Mouse (Mus musculus): Measurements from ENCODE around the gene Chid1.

The Chid1 gene

DNA sequence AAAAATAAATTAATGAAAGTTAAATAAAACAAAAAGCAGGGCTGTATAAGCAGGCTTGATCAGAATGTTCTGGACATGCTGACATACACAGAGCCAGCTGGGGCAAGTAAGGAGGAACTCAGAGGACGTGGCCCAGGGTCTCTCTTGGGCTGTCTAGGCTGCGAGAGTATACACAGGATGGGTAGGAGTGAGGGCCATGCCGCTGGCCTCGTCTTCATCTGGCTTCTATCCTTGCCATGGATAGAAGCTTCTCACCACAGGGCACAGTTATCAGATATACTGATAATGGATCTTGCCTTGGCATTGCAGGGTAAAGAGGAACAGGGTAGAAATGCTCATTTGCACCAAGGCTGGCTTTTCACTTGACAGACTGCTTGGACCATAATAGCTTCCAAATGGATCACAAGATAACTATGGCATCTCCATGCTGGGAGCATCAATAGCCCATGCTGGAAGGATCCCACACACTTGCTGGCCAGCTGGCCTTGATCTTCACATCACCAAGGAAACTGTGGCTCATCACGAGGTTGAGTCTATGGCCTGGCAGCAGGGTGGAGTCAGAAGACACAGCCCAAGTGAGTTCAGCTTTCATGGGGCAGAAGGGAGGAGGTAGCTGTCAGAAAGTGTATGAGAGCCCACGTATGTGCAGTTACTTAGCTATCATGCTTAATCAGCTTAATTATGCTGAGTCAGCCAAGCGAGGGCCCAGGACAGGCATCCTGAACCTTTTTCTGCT is 37.7 kb downstream of the Chid1 start:
- no peak for DNase-seq

DNA sequence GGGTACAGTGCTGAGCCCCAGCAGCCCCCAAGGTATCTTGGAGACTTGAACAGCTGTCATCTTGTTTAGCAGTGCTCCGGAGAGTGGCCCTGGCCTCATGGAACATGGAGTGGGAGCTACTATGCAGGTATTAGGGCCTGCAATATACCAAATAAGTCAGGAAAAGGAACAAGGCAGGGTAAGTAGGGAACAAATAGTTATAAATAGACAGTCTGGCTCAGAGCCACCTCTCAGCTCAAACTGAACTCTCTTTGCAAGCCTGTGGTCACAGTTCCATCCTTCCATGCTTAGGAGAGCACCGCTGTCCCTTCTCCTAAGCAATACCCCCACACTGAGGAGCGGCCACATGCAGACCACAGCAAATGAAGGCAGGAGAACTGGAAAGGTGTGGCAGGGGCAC is 42.1 kb downstream of the Chid1 start:
- no peak for DNase-seq

DNA sequence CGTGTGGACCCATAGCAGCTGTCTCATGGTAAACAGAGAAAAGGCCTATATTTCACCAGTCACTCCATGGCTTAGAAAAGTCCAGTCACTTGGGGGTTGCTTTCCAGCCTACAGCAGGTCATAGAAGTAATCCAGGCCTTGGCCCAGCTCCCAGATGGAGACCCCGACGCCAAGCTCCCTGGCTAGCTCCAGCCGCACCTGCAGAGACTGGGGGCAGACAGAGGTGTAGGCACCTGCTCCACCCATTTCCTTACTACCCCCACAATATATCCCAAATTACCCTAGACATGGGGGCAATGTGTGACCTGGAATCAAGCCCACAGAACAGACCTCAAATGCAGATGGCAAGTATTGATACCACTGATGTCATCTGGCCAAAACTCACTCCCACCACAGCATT is 43.7 kb downstream of the Chid1 start:
- no peak for DNase-seq

DNA sequence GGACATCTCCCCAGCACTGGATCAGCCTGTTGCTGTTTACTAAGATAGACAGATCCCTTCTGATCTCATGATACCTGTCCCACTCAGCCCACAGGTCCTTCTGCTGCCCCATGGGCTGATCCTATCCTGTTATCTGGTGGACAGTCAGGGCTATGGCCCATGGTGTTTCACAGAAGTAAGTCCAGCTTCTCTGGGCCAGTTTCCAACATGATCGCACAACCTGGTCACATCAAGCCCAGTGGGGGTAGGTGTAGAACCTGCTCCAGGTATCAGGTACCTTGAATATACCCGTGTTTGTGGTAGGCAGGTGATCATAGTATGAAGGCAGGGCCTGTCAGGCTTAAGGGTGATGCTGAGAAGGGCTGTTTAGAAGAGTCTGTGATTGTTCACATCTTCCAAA is 44.3 kb downstream of the Chid1 start:
- no peak for DNase-seq

DNA sequence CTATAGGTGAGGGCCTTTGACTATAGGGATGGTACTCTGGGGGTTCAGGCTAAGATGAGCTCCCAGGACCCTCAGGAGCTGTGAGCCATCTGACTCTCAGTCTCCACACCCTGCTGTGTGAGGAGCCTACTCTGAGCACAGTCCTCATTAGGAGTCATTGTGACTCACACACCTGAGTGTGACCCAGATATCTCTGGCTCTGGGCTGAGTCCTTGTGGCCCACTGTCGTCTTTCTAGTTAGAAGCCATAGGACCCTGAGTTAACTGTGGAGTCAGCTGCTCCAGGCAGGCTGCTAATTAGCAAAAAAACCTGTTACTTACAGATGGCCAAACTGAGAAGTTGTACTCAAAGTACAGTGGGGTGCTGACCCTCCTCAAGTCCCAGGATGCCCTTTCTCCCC is 45.9 kb downstream of the Chid1 start:
- no peak for DNase-seq

DNA sequence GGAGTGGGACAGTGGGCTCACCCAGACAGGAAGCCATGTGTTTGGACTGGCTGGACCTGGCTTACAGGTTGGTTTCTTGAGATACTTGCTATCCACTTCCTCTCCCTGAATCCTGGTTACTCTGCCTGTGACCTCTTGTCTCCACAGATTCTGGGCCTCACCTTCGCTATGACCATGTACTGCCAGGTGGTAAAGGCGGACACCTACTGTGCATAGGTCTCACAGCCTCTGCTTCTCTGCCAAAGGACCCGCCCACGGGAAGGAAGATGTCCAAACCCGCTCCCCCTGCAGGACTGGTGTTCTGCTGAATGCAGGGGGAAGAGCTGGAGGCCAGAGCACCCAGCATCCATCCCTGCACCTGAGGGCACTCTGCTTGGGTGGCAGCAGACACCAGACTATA is 46.9 kb downstream of the Chid1 start:
- DNase-seq: no peak

DNA sequence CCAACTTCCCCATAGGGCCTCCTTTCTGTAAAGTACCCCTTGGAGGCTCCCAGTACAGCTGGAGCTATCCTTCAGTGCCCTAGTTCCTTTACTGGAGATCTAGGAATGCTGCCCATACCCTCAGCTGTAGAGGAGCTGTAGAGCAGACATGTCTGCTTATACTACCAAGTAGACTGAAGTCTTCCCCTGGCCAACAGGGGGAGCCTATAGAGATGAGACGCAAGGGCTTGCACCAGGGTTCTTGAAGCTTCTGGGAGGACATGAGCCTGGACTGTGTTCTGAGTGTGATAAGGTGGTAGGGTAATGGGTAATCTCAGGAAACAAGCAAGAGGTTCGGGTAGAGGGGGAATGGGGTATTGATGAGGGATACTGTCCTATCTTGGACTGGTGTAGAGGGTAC is 48.5 kb downstream of the Chid1 start:
- peak in 1 of 2 experiments; percentile 10 for DNase-seq

DNA sequence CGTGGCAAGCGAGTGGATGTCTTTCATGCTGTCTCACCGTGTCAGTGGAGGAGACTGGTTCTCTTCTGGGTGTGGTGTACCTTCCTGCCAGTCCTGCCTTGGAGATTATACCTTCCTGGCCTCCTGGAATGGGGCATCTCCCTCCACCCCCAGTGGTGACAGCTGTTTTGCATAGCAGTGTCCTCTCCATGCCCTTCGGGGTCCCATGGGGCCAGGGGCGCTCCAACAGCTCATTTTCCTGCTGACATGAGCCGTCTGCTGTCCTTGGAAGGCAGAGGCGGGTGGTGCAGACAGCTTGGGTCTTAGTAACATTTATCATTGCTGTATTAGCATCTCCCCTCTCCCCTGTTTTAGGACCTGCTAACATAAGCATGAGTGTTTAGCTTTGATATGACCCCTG is 52.5 kb downstream of the Chid1 start:
- DNase-seq: no peak

DNA sequence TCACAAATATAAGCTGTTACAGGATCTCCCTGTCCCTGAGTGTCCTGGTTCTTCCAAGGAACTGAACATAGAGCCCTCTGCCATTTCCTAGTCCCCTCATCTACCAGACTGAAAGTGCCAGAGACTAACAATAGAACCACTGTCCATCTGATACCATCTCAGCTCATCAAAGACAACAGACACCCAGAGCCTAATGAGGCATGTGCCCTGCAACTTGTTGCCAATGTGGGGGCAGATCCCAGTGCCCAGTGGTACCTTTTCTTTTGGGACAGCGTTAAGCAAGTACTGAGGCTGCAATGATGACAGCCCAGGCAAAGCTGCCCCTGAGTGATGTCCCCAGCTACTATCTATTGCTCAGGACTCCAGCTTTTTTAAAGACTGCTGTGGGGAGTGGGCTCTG is 53.4 kb downstream of the Chid1 start:
- no peak for DNase-seq

DNA sequence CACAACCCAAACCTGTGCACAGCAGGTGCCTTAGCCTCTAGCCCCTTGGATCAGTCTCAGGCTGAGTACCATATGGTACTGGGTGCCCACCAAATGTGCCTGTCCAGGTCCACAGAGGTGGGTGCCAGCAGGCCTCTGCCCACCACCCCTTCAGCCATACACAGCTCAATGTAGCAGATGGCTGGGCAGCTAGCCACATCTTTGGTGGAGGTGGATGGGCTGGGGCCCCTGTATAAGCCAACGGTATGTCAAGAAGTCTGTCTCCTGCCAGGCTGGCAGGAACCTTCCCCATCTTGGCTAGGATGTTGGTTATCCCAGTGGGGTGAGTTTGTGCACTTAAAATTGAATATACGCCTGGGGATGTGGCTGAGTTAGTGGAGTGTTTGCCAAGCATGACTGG is 54.1 kb downstream of the Chid1 start:
- no peak for DNase-seq

DNA sequence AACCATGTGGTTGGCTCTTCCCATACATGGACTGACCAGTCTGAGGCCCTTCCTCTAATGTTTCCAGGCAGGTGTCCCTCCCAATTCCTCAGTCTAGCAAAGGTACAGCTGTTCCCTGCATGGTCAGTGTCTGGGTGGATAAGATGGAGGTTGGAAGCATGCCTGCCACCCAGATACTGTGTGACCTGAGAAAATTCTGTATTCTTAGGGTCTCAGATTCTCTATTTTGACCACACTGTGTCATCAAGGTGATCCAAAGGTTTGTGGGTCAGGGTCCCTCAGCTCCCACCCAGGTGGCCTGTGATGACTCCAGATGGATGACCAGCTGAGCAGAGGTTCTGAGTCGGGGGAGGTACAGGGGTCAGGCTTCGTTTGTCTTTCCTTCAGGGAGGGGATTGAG is 54.5 kb downstream of the Chid1 start:
- DNase-seq: no peak

DNA sequence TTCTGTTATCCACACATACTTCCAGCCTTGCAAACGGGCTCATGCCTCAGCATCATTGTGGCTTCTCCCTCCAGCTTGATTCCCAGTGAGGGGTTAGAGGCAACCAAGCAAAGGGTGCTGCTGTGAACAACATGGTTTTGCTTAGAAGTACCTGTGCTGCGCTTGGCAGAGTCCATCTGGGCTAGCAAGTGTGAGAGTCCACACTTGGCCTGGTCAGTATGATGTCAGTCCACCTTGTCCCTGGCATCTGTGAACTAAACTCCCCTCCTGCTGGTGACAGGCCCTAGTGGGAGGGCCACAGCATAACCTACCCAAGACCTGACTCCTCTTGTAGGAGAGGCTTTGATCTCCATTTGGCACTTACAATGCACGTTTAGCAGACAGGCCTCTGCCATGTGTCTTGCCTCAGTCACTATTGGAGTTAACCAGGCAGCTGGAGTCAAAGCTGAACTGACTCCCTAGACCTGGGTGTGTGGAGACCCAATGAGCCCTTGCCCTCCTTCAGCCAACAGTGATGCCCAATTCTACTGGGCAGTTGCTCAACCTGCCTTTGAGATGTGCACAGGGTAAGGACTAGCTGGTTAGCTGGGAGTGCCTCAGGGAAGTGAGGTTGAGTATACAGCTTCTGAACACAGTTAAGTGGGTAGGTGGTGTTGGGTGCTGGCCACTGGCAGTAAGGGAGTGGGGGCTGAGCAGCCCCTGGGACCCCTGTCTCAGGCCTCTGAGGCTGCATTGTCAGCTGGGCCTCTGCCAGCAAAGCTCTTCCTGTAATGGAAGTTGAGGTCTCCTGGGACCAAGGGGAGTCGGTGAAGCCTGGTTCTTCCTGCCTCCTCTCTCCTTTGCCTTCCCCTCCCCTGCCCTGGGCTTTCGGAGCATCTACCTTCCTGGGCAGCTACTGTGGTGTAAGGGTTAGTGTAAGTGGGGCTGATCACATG is 55.2 kb downstream of the Chid1 start:
- no peak for DNase-seq

DNA sequence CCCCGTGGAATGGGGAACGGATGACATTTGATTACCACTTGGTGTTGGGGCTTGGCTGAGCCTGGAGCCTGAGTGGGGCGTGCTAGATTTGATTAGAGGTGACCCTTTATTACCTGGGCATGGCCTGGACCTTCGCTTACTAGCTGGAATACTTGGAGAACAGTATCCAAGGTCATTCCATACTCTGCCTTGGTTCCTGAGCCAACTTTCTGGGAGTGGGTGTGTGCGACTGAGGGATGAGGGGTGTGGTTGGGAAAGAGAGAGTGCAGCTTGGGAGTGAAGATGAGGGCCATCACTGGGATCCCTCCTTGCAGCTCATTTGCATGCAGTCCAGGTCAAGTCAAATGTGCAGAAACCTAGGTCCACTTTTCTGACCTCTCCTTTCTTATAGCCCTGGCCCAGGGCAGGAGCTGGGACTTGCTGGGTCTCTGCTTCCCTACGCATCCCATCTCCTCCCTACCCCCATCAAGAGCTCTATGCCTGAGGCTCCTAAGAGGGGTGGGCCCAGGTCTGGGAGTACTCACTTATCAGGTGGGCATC is 56.5 kb downstream of the Chid1 start:
- DNase-seq: no peak

DNA sequence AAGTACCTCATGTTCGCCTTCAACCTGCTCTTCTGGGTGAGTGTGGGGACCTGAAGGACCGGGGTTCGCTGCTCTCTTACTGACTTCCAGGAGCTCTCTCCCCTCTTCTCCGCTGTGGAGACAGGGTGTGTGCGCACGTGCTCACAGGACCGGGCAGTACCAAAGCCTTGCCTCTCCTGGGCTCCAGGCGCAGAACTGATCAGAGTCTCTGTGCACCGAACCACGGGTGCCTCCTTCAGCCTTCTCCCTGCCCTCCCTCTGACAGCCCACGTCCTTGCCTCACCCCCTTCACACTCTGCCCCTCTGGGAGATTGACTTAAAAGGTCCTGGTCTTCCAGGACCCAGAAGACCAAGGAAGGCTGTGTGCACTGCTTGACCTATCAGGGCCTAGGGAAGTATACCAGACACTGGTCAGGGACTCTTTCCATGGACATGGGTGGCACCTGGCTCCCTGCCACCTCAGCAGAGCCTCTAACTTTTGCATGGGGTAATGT is 57.1 kb downstream of the Chid1 start:
- no peak for DNase-seq

DNA sequence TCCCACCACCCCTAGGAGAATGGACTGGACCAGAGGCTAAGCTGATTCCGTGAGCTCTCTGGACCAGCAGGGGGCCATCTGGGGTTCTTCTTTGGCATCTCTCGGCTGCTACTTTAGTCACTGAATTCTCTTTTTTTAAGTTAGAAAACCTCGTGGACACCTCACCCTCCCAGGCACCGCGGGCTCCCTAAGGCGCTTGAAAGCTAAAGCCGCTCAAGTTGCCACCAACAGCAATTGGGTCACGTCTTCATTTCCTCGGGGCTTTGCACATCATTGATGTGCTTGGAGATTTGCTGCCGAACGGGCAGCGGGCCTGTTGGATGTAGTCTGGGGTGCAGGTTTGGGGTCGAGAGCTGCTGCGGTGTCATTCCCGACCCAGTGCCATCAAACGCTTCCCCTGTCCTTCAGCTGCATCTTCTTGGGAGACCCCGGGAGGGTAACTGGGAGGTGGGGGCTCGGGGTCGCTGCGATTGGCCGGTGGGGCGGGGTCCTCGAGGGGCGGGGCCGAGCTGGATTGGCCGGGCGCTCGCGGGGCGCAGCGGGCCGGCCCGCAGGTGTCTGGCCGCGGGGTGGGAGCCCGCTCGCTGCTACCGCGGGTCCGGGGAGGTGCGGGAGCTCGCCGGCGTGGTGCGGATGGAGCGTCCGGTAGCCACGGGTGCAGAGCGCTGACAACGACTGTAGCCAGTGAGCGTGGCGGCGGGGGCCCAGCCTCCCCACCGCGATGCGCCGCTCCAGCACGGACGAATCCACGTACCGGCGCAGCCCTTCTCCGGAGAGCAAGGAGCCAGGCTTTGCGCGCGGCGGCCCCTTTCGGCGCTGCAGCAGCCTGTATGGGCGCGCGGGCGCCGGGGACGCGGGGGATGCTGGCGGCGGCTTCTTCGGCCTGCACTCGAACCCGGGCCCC is 57.9 kb downstream of the Chid1 start:
- DNase-seq: peak; percentile 52 to 54

DNA sequence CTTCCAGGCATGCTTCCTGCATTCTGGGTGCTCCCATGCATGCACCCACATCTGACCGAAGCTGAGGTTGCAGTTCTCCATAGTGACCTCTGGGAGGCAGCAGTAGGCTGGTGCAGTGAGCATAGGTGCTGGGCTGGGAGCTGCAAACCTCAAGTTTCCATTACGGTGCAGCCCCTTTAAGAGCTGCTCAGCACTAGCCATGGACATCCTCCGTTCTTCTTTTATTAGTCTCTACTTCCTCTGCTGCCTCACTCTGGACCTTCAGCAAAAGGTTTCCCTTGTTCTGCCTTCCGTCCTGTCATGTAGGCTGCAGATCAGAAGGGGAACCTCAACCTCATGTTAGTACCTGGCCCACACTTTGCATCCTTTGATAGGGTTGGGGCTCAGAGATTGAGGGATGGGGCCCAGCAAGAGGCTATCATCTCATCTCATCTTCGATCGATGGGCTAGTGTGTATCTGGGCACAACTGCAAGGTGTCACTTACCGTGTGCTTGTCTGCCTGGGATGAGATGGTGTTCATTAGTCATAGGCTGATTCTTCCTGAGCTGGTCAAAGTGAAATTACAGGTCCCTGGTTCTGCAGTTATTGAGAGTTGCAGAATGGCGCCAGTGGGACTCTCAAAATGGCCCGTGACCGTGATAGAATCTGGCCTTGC is 58.7 kb downstream of the Chid1 start:
- peak; percentile 69 to 73 for DNase-seq

DNA sequence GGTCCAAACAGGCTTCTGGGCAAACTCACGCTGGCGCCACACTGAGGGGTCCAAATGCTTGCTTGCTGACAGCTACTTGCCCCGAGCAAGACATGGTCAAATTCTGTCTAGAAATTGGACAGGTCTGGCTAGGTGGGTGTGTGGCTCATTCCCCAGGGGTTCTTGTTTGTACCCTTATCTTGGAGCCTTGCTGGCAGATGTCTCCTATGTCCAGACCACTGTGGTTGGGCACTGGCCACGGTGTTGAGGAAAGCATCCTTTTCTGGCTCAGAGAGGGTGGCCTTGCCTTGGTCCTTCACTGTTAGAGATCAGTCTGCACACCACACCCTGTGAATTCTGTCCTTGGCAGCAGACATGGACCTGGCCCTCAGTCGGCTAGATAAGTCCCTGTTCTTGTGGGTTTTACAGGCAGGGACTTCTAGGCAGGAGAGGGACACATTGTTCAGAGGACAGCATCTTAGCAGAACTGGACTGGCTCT is 61.3 kb downstream of the Chid1 start:
- peak in 1 of 2 experiments; percentile 4 for DNase-seq

DNA sequence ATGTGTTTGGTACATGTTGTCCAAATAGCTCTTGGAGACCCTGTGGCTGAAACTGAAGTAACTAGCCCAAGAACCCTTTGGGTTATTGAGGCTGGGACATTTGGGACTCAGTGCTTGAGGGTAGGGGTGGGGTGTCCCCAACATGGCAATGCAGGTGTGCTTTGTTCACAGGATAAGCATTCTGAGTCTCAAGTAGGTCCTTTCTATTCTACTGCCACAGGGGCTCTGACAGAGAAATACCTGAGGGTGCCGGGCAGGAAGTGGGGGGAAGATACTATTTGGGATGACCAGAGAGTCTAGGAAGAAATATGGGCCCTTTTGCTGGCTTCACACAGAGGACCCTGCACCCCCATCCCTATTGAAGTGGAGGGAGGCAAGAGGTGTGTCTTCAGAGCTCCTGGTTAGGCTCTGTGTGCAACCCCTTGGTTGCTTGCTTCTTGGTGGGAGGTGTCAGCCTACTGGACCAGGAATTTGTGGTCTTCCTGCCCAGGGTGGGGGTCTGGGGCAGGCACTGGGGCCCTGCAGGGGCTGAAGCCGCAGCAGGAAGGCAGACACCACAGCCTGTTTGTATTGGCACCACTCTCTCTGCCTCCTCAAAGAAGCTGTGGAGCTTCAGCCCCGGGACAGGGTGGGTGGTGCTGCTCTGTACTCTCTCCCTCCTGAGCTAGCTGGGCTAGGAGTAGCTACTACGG is 61.9 kb downstream of the Chid1 start:
- peak in 1 of 2 experiments; percentile 17 for DNase-seq

DNA sequence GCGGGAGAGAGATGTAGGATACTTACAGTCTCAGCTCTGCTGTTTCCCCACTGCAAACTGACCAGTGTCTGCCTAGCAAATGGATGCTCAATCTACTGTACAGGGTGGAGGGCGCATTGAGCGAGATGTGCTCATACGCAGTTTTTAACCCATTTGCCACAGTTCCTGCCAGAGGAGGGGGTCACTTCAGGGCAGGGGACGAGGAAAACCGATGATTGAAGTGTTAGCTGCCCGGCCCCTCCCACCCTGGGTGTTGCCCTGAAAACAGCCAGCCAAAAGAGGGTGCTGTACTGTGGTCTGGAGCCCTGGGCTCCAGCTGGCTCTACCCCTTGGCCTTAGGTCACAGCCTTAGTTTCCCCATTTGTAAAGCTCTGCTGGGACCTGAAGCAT is 62.7 kb downstream of the Chid1 start:
- DNase-seq: peak; percentile 56 to 63

DNA sequence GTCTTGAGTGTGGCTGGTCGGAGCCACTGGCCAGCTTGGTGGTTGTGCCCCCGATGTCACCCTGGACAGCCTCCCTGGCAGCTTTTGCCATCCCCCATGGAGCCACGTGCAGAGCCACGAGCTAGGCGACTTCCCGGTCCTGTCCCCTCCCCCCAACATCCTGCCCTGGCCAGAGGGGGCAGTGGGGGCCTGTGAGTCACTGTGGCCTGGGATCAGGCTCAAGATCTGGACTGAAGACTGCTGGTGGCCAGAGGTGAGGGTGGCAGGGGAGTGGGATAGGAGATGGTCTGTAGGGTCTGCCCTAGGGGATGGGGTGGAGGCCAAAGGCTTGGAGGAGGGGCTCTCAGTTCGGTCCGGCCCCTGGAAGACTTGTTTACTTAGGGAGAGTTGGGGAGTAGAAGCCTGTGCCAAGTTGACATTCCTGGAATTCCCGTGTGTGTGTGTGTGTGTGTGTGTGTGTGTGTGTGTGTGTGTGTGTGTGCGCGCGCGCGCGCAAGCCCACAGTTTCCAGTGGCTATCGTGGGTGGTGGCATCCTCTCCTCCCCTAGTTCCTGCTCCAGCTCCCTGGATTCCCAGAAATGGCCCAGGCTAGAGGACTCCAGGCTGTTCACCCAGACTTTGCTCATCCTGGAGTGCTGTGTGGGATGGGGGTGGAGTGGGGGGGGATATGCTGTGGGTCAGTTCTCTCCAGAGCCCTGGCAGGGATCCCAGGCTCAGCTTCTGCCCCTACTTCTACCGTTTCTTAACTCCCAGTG is 63.3 kb downstream of the Chid1 start:
- DNase-seq: peak; percentile 90 to 94

DNA sequence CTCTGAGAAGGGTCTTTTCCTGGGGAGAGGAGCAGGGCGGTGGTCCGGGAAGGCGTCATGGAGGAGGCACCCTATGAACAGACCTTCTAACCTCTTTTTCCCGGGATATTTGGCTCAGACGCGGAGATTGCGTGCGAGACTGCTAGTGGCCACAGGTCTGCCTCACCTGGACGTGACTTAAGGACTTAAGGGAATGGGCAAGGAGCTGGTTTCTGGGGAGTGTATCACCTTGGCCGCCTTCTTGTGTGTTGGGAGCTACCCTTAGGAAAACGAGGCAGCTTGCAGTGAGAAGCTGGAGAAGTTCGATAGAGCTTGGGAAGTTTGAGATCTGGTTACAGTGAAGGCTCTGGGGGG is 63.9 kb downstream of the Chid1 start:
- DNase-seq: peak; percentile 19 to 28

Data from lung, adult 18-20 months (tissue).